Mouse (Mus musculus) stomach, postnatal 0 days (tissue): Measurements from ENCODE around the gene Hcrt.

Experiments
- CTCF ChIP-seq: IDR thresholded peaks from 2 replicates; pipeline ENCODE4 v1.5.1; 2016; ENCODE audit warnings: antibody characterized with exemption, low read depth, mild to moderate bottlenecking, moderate library complexity
- EP300 ChIP-seq: optimal IDR thresholded peaks from 2 replicates; pipeline ENCODE3; 2016; ENCODE audit warnings: antibody characterized with exemption

DNA sequence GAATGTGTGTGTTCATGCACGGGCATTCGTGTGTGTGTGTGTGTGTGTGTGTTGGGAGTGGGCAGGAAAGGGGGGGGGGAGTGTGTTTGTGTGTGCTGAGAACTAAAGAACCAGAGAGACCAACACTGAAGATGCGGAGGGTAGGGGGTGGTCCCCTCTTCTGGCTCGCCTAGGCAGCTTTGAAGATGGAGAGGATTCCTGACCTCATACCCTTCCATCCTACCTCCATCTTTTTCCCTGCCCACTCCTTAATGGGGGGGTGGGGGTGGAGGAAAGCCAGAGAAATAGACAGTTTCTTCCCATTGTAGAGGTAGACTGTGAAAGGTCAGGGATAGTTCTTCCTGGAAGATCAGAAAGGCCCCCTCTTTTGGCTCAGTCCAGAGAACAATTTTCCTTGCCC lies 49.6 kb downstream of the Hcrt start:
- TF ChIP-seq CTCF (no peak), EP300 (no peak)
